Mouse (Mus musculus): ENCODE measurements around the gene Sowahd. TPM values are rescaled to one million over a fixed set of nuclear protein-coding genes. Genes with fewer than 3 reads are reported as not detected.
A peak's percentile ranks its signal among the peaks of the same experiment; 100 is the strongest.

The Sowahd gene
- polyA plus RNA-seq (2014; fragmentation: Nextera tagmentation; extraction: Ambion mirVana) = 0.30 and 0.35 TPM in 2 replicates

- no peak within 1 kb of the TSS for H3K9ac ChIP-seq (ENCODE audit: low read depth, low read length)
- peak within 1 kb of the TSS; percentile 56 for H3K4me2 ChIP-seq (ENCODE audit: low read depth, low read length)
- H3K4me1 ChIP-seq (ENCODE audit: control insufficient read depth, insufficient read depth, low read length) = no peaks in the 10 kb centered on the region
- 21% methylated on average over 24 of the region's 38 CpGs for WGBS
- peaks cover 63% of the 10 kb centered on the region for H3K27me3 ChIP-seq (replicated peaks; ENCODE audit: control insufficient read depth, insufficient read depth, low read length)
- DNase-seq (ENCODE audit: low spot score) (no peak), ATAC-seq (ENCODE audit: low read depth) (no peak)
- H3K36me3 ChIP-seq (ENCODE audit: control insufficient read depth, insufficient read depth, low read length) = no peaks in the 10 kb centered on the region
- H3K4me3 ChIP-seq (ENCODE audit: low read depth, low read length) = peak within 1 kb of the TSS; percentile 36
- no peaks in the 10 kb centered on the region for H3K9me3 ChIP-seq (ENCODE audit: control insufficient read depth, low read length)
- H3K27ac ChIP-seq (replicated peaks; ENCODE audit: low read depth, low read length) = no peak within 1 kb of the TSS
Measured at GRCm38 (mm10) chrX:37048066-37048889, at the start of gene Sowahd. Sowahd (plus strand) TSS chrX:37048845.

DNA sequence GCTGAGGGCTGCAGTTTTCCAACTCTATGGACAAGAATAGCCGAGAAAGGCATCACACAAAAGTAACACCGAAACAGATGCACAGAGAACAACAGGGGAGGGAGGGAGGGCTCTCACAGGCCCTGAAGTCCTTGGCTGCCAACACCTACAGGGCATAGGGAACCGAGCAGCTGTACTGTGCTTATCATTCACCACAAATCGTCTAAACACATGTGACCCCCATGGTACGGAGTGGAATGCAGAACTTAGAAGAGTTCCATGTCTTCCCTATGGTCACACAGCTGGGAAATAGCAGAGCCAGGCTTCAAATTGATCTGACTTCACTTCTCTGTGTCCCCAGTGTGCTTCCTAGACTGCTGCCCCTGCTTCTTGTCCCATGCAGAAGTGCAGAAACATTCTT, 34.8 kb upstream of the Sowahd start:
- Histone ChIP-seq H3K4me1 (ENCODE audit: control insufficient read depth, insufficient read depth, low read length) (no peaks in the 10 kb centered on the region), H3K4me2 (ENCODE audit: low read depth, low read length) (no peak overlapping the region), H3K36me3 (ENCODE audit: control insufficient read depth, insufficient read depth, low read length) (no peaks in the 10 kb centered on the region), H3K27me3 (replicated peaks; ENCODE audit: control insufficient read depth, insufficient read depth, low read length) (no peaks in the 10 kb centered on the region), H3K9ac (ENCODE audit: low read depth, low read length) (no peak overlapping the region), H3K4me3 (ENCODE audit: low read depth, low read length) (no peak overlapping the region), H3K9me3 (ENCODE audit: control insufficient read depth, low read length) (no peaks in the 10 kb centered on the region), H3K27ac (replicated peaks; ENCODE audit: low read depth, low read length) (no peak overlapping the region)
- DNase-seq (ENCODE audit: low spot score) = no peak
- 48% methylated on average over 4 of the region's 5 CpGs for WGBS
- no peak for ATAC-seq (ENCODE audit: low read depth)

DNA sequence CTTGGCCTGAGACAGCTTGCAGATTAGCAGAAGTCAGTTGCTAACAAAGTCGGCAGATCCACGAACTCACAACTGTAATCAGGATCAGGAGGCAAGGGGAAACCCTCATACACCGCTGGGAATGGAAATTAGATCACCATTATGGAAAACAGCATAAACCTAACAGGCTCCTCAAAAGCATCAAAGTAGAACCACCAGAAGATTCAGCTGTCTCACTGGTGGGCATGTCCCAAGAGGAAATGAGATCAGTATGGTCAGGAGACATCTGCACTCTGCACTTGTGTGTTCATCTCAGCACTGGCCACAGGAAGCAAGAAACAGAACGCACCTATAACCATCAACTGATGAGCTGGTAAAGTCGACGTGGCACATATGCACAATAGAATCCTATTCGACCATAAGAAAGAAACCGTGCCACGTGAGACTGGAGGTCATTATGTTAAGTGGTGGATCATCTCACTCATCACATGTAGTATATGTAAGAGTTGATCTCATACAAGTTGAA, 30.4 kb upstream of the Sowahd start:
- WGBS = 88% methylated on average over 9 of the region's 9 CpGs
- H3K27me3 ChIP-seq (replicated peaks; ENCODE audit: control insufficient read depth, insufficient read depth, low read length) = no peaks in the 10 kb centered on the region
- no peaks in the 10 kb centered on the region for H3K36me3 ChIP-seq (ENCODE audit: control insufficient read depth, insufficient read depth, low read length)
- no peak for DNase-seq (ENCODE audit: low spot score)
- no peak for ATAC-seq (ENCODE audit: low read depth)
- H3K4me2 ChIP-seq (ENCODE audit: low read depth, low read length) = no peak overlapping the region
- no peaks in the 10 kb centered on the region for H3K9me3 ChIP-seq (ENCODE audit: control insufficient read depth, low read length)
- no peaks in the 10 kb centered on the region for H3K4me1 ChIP-seq (ENCODE audit: control insufficient read depth, insufficient read depth, low read length)
- no peak overlapping the region for H3K9ac ChIP-seq (ENCODE audit: low read depth, low read length)
- H3K27ac ChIP-seq (replicated peaks; ENCODE audit: low read depth, low read length) = no peak overlapping the region
- H3K4me3 ChIP-seq (ENCODE audit: low read depth, low read length) = no peak overlapping the region

GRCm38 (mm10) chrX:37019045-37019444, 29.6 kb upstream of the Sowahd start:
- Histone ChIP-seq H3K4me1 (ENCODE audit: control insufficient read depth, insufficient read depth, low read length) (no peaks in the 10 kb centered on the region), H3K27me3 (replicated peaks; ENCODE audit: control insufficient read depth, insufficient read depth, low read length) (no peaks in the 10 kb centered on the region), H3K9ac (ENCODE audit: low read depth, low read length) (no peak overlapping the region), H3K36me3 (ENCODE audit: control insufficient read depth, insufficient read depth, low read length) (no peaks in the 10 kb centered on the region), H3K9me3 (ENCODE audit: control insufficient read depth, low read length) (no peaks in the 10 kb centered on the region), H3K4me3 (ENCODE audit: low read depth, low read length) (no peak overlapping the region), H3K27ac (replicated peaks; ENCODE audit: low read depth, low read length) (no peak overlapping the region), H3K4me2 (ENCODE audit: low read depth, low read length) (no peak overlapping the region)
- ATAC-seq (ENCODE audit: low read depth) = no peak
- DNase-seq (ENCODE audit: low spot score) = no peak
- WGBS = 57% methylated on average over 3 of the region's 3 CpGs

- Histone ChIP-seq H3K9me3 (ENCODE audit: control insufficient read depth, low read length) (no peaks in the 10 kb centered on the region), H3K27me3 (replicated peaks; ENCODE audit: control insufficient read depth, insufficient read depth, low read length) (no peaks in the 10 kb centered on the region), H3K9ac (ENCODE audit: low read depth, low read length) (no peak overlapping the region), H3K4me3 (ENCODE audit: low read depth, low read length) (no peak overlapping the region), H3K36me3 (ENCODE audit: control insufficient read depth, insufficient read depth, low read length) (no peaks in the 10 kb centered on the region), H3K4me1 (ENCODE audit: control insufficient read depth, insufficient read depth, low read length) (no peaks in the 10 kb centered on the region), H3K4me2 (ENCODE audit: low read depth, low read length) (no peak overlapping the region), H3K27ac (replicated peaks; ENCODE audit: low read depth, low read length) (no peak overlapping the region)
- DNase-seq (ENCODE audit: low spot score) = peak; percentile 29
- 19% methylated on average over 3 of the region's 3 CpGs for WGBS
- ATAC-seq (ENCODE audit: low read depth) = no peak
Measured at GRCm38 (mm10) chrX:37022690-37023089, 26.0 kb upstream of the Sowahd start.

GRCm38 (mm10) chrX:37023652-37024309, 24.9 kb upstream of the Sowahd start:
- Histone ChIP-seq H3K9ac (ENCODE audit: low read depth, low read length) (no peak overlapping the region), H3K4me3 (ENCODE audit: low read depth, low read length) (no peak overlapping the region), H3K36me3 (ENCODE audit: control insufficient read depth, insufficient read depth, low read length) (no peaks in the 10 kb centered on the region), H3K27me3 (replicated peaks; ENCODE audit: control insufficient read depth, insufficient read depth, low read length) (no peaks in the 10 kb centered on the region), H3K27ac (replicated peaks; ENCODE audit: low read depth, low read length) (no peak overlapping the region), H3K9me3 (ENCODE audit: control insufficient read depth, low read length) (no peaks in the 10 kb centered on the region), H3K4me2 (ENCODE audit: low read depth, low read length) (no peak overlapping the region), H3K4me1 (ENCODE audit: control insufficient read depth, insufficient read depth, low read length) (no peaks in the 10 kb centered on the region)
- no peak for DNase-seq (ENCODE audit: low spot score)
- 72% methylated on average over 10 of the region's 10 CpGs for WGBS
- no peak for ATAC-seq (ENCODE audit: low read depth)

GRCm38 (mm10) chrX:37028378-37028777, 20.3 kb upstream of the Sowahd start:
- Histone ChIP-seq H3K36me3 (ENCODE audit: control insufficient read depth, insufficient read depth, low read length) (no peaks in the 10 kb centered on the region), H3K9me3 (ENCODE audit: control insufficient read depth, low read length) (no peaks in the 10 kb centered on the region), H3K27me3 (replicated peaks; ENCODE audit: control insufficient read depth, insufficient read depth, low read length) (no peaks in the 10 kb centered on the region), H3K4me1 (ENCODE audit: control insufficient read depth, insufficient read depth, low read length) (no peaks in the 10 kb centered on the region), H3K4me2 (ENCODE audit: low read depth, low read length) (no peak overlapping the region), H3K27ac (replicated peaks; ENCODE audit: low read depth, low read length) (no peak overlapping the region), H3K9ac (ENCODE audit: low read depth, low read length) (no peak overlapping the region), H3K4me3 (ENCODE audit: low read depth, low read length) (no peak overlapping the region)
- WGBS = 43% methylated on average over 3 of the region's 3 CpGs
- DNase-seq (ENCODE audit: low spot score) (peak; percentile 9), ATAC-seq (ENCODE audit: low read depth) (no peak)

- H3K27me3 ChIP-seq (replicated peaks; ENCODE audit: control insufficient read depth, insufficient read depth, low read length) = peaks cover 20% of the 10 kb centered on the region
- no peaks in the 10 kb centered on the region for H3K36me3 ChIP-seq (ENCODE audit: control insufficient read depth, insufficient read depth, low read length)
- H3K9me3 ChIP-seq (ENCODE audit: control insufficient read depth, low read length) = no peaks in the 10 kb centered on the region
- no peak overlapping the region for H3K27ac ChIP-seq (replicated peaks; ENCODE audit: low read depth, low read length)
- no peak overlapping the region for H3K4me3 ChIP-seq (ENCODE audit: low read depth, low read length)
- no peak for ATAC-seq (ENCODE audit: low read depth)
- no peak overlapping the region for H3K9ac ChIP-seq (ENCODE audit: low read depth, low read length)
- DNase-seq (ENCODE audit: low spot score) = peak; percentile 20
- H3K4me1 ChIP-seq (ENCODE audit: control insufficient read depth, insufficient read depth, low read length) = no peaks in the 10 kb centered on the region
- no peak overlapping the region for H3K4me2 ChIP-seq (ENCODE audit: low read depth, low read length)
- WGBS = 20% methylated on average over 9 of the region's 9 CpGs
Measured at GRCm38 (mm10) chrX:37042726-37043125, 5.9 kb upstream of the Sowahd start.
